Mouse (Mus musculus) E14TG2a.4 (cell line): ENCODE results near the gene 1600012H06Rik.
"Not testable (repeated sequence)": the region's sequence is repeated elsewhere in the genome, so short reads cannot be mapped to it uniquely, and the experiment has no call there.

Experiments
- CTCF ChIP-seq: conservative IDR thresholded peaks from 2 replicates; pipeline ENCODE4 v1.5.1; 2014; ENCODE audit warnings: low read length
- NANOG ChIP-seq: IDR thresholded peaks from 2 replicates; pipeline ENCODE4 v1.6.1; 2014; ENCODE audit warnings: borderline replicate concordance, low read length, mixed read lengths

GRCm38 (mm10) chr17:15009088-15009487 is 66.1 kb downstream of the 1600012H06Rik start:
- TF ChIP-seq CTCF, NANOG: not testable (repeated sequence)
